Mouse (Mus musculus) left cerebral cortex, postnatal 25 days (tissue): Measurements from ENCODE around the gene Rps5. TPM values are rescaled to one million over a fixed set of nuclear protein-coding genes. Genes with fewer than 3 reads are reported as not detected.
"Not testable (repeated sequence)": the region's sequence is repeated elsewhere in the genome, so short reads cannot be mapped to it uniquely, and the experiment has no call there.

Experiments used
- DNase-seq, 2 experiments: peaks; one replicate each; pipeline ENCODE4 v3.0.0; 2022; ENCODE audit warnings: low spot score in 2 of 2, mixed read lengths in 1 of 2
- intact Hi-C: fragments of 180-260 bp; cut with DNase I; formaldehyde crosslinking; loops from one replicate; pipeline ENCODE4 v1.15.1; 2025
- total RNA-seq, 2 experiments: library from RNA; stranded (reverse); gene quantifications; 2 replicates each; pipeline ENCODE4 v1.2.3; 2021

Gene Rps5
- total RNA-seq: 100 to 1,000 TPM; 339 to 352 TPM

- peak; percentile 99 to 100 for DNase-seq
- intact Hi-C loops: loop anchor here (5.0 kb wide), 3 partner anchors 45 to 115 kb away; partner anchors contain the start of genes Ube2m and Zfp324
Measured at GRCm38 (mm10) chr7:12921705-12922465, at the start of gene Rps5. TSS of gene Rps5 (plus strand) at chr7:12922290.

- intact Hi-C loops: no loop called here
- no peak for DNase-seq
Measured at GRCm38 (mm10) chr7:12874301-12874700, 47.8 kb upstream of the Rps5 start.

- no peak for DNase-seq
- intact Hi-C loops: loop anchor here (5.0 kb wide), 1 partner anchor 63 kb away; the partner anchor contains the start of gene Zfp329
Measured at GRCm38 (mm10) chr7:12880036-12880435, 42.1 kb upstream of the Rps5 start.

DNA sequence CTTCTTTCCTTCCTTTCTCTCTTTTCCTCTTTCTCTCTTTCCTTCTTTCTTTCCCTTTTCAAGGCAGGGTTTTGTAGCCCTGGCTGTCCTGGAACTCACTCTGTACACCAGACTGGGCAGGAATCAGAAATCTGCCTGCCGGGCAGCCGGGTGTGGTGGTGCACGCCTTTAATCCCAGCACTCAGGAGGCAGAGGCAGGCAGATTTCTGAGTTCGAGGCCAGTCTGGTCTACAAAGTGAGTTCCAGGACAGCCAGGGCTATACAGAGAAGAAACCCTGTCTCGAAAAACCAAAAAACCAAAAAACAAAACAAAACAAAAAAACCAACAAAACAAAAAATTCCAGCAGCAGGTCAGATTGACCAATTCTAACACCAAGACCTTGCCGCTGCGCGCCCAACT is 41.6 kb upstream of the Rps5 start:
- not testable (repeated sequence) for DNase-seq
- intact Hi-C loops: loop anchor here (5.0 kb wide), 1 partner anchor 63 kb away; the partner anchor contains the start of gene Zfp329

DNA sequence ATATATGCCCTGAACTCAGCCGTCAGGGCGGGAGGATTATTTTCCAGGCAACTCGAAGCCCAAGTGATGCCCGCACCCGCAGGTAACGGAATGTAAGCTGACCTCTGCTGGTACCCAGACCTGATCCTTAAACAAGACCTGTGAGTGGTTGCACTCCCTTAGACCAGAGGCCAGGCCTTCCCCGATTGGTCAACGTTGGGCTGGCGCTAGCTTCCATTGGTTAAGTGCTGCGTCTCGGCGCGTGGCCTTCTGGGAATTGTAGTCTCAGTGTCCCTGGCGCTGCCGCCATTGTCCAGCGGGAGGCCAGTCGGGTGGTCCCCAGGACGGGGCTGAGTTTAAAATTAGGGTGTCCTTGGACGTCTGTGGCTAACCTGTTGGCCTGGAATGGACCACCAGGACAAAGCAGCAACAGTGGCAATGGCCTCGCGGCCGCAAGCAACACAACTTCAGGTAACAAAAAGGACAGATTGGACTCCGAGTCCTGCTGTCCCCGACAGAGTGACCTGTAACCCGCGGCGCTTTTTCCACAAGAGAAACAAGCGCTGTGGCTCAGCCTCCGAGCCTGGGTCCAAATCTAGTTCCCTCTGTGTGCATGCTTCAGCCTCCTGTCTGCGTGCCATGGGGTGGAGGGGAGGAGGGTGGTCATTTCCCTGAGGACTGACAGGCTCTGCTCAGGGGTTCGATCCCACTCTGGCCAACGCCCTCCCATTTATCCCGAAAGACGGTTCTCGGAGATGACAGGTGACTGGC is 41.0 kb upstream of the Rps5 start, which contains the start of gene Zfp128:
Gene Zfp128 (plus strand): TSS at position 267 of the 750 bp plus-strand sequence.
- DNase-seq: peak; percentile 96 to 98
- intact Hi-C loops: loop anchor here (1.0 to 5.0 kb wide), 2 partner anchors 16 to 64 kb away; partner anchors contain the start of genes Zfp329 and Zscan22

GRCm38 (mm10) chr7:12886563-12887266 is 35.4 kb upstream of the Rps5 start:
- intact Hi-C loops: no loop called here
- DNase-seq: peak in 1 of 2 experiments; percentile 53

GRCm38 (mm10) chr7:12887585-12887984 is 34.5 kb upstream of the Rps5 start:
- intact Hi-C loops: no loop called here
- DNase-seq: no peak

DNA sequence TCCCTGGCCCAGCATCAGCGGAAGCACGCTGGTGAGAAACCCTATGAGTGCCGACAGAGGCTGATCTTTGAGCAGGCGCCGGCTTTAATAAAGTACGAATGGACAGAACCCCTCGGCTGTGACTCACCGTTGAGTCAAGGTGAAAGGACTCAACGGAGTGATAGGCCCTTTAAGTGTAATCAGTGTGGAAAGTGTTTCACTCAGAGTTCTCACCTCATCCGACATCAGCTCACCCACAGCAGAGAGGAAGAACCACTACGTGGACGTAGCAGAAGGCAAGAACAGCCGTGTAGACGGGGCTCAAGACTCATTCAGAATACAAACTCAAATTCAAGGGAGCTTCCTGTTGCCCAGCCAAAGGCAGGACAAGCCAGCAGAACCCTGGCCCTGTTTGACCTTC is 31.2 kb upstream of the Rps5 start:
- no peak for DNase-seq
- intact Hi-C loops: loop anchor here (10.0 kb wide), 1 partner anchor 416 kb away; the partner anchor contains the start of gene Zfp606

DNA sequence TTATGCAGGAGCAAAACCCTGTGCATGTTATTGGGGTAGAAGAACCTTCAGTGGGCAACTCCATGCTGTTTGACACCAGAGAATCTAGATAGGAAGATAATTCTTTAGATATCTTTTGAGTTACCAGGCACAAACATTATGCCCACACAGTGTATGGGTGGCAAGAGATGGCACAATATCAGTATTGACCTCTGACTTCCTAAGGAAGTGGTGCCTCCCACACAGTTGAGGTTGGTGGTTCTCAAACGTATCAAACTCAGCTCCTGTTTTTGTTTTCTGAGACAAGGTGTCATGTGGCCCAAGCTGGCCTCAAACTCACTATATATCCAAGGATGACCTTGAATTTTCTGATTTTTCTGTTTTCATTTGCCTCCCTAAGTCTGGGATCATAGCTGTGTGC is 30.8 kb upstream of the Rps5 start:
- no peak for DNase-seq
- intact Hi-C loops: loop anchor here (10.0 kb wide), 1 partner anchor 417 kb away; the partner anchor contains the start of gene Zfp606

- peak; percentile 96 to 99 for DNase-seq
- intact Hi-C loops: loop anchor here (1.0 to 10.0 kb wide), 2 partner anchors 17 to 423 kb away; partner anchors contain the start of genes Zfp128 and Zfp606
Measured at GRCm38 (mm10) chr7:12897655-12898410, 24.3 kb upstream of the Rps5 start, which contains the start of gene Zscan22. TSS of gene Zscan22 (plus strand) at chr7:12897815.

GRCm38 (mm10) chr7:12901517-12901916 is 20.6 kb upstream of the Rps5 start:
- no peak for DNase-seq
- intact Hi-C loops: no loop called here

- DNase-seq: no peak
- intact Hi-C loops: no loop called here
Measured at GRCm38 (mm10) chr7:12903623-12904022, 18.5 kb upstream of the Rps5 start.

GRCm38 (mm10) chr7:12905146-12905545 is 16.9 kb upstream of the Rps5 start:
- intact Hi-C loops: no loop called here

GRCm38 (mm10) chr7:12909498-12909962 is 12.6 kb upstream of the Rps5 start:
- DNase-seq: peak; percentile 80 to 82
- intact Hi-C loops: no loop called here

More at GRCm38 (mm10) chr7:12905146-12905545, 16.9 kb upstream of the Rps5 start:
- no peak for DNase-seq

DNA sequence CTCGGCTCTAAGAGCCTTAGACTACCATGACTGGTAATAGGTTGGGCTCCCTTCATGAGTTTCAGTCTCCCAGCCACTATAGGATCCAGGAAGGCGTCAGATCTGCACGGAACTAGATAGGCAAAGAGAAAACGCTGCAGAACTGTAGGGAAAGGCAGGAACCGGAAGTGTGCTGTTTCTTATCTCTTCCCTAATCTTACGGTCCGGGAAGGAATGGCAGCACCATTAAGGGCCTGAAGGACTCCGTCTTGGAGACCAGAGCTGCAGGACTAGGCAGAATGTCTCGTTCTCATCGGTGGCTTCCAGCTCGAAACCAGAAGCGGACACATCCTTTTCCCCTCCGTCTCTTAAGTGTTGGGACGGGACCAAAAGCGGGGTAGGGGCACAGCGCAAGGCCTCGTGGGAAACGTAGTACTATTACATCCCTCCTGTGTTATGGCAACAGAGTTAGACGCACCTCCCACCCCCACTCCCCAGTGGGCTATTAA is 11.9 kb upstream of the Rps5 start:
- intact Hi-C loops: loop anchor here (5.0 kb wide), 1 partner anchor 37 kb away; no protein-coding TSS in a partner anchor

GRCm38 (mm10) chr7:12913556-12913955 is 8.5 kb upstream of the Rps5 start:
- no peak for DNase-seq
- intact Hi-C loops: loop anchor here (2.0 to 5.0 kb wide), 2 partner anchors 34 to 133 kb away; no protein-coding TSS in a partner anchor

More for the DNA sequence above, 11.9 kb upstream of the Rps5 start:
- DNase-seq: peak; percentile 71 to 74

DNA sequence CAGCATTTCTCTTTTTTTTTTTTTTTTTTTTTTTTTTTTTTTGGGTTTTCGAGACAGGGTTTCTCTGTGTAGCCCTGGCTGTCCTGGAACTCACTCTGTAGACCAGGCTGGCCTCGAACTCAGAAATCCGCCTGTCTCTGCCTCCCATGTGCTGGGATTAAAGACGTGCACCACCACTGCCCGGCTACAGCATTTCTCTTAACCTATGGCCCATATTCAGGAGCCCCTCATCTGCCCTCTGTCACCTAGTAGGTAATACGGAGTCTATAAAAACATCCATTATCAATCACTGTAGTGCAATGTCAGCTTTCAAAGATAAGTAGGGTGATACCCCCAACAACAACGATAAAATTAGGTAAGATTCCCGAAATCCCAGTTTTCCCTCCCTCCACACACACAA is 1.6 kb upstream of the Rps5 start:
- intact Hi-C loops: loop anchor here (5.0 kb wide), 3 partner anchors 47 to 117 kb away; partner anchors contain the start of genes Ube2m and Zfp324
- not testable (repeated sequence) for DNase-seq

DNA sequence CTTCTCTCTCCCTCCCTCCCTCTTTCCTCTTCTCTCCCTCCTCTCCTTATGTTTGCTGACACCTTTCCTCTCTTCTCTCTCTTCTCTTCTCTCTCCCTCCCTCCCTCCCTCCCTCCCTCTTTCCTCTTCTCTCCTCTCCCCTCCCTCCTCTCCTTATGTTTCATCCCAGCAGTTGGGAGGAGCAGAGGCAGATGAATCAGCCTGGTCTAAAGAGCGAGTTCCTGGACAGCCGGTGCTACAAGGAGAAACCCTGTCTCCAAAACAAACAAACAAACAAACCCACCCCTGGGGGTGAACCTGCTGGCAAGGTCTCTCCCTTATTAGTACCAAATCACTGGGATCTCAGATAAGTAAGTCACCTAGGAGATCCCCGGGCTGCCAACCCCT is 779 bp upstream of the Rps5 start:
- intact Hi-C loops: loop anchor here (5.0 kb wide), 3 partner anchors 46 to 116 kb away; partner anchors contain the start of genes Ube2m and Zfp324
- no peak for DNase-seq
